Mouse (Mus musculus) embryonic stem cell, embryonic (primary cell): ENCODE results near the gene Agpat1.

Experiments
- CTCF ChIA-PET, 4 experiments: fragments of 300-600 bp in 2 of 4; fragments of 350-600 bp in 2 of 4; sonication (Branson Sonifier 250); formaldehyde crosslinking; loops; one replicate each; lab custom pipeline; 2022; ENCODE audit warnings: inconsistent platforms in 2 of 4; lab: Charles Lee
- POLR2A ChIA-PET, 4 experiments: fragments of 300-600 bp in 2 of 4; fragments of 350-600 bp in 2 of 4; sonication (Branson Sonifier 250); formaldehyde crosslinking; loops; one replicate each; lab custom pipeline; 2022; ENCODE audit warnings: antibody characterized with exemption in 4 of 4, inconsistent platforms in 1 of 4; lab: Charles Lee

Agpat1 gene

DNA sequence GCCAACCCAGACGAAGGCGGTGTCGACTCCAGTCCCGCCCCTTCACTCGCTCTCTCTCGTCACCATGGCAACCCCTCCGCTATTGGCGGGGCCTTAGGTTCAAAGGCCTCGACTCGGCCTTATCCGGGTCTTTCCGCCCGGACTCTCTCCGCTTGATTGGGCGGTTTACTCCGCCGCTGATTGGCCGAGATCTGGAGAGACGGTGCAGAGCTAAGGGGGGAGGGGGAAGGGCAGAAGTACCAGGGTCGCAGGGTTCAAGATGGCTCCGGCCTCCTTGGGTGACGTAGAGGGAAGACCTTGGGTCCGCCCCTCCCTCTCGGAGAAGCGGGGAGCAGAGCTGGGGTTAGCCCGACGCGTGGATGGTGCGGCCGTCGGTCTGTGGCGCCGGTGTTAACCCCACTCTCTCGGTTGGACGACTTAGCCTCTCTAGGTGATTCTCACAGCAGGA, at the start of gene Agpat1:
Gene Agpat1, plus strand, starts transcription at position 202 of the 448 bp plus-strand sequence.
- ChIA-PET POLR2A (interaction anchor here (0.5 to 9.3 kb wide), 63 partner anchors 8 to 1751 kb away, joined by 3 to 102 read pairs (median 6); partner anchors contain the start of genes Gpsm3 (in 4 of the 4), Pbx2 (in 4 of the 4), H2-DMa (in 3 of the 4) and Fkbpl (in 2 of the 4)), CTCF (interaction anchor here (0.5 to 1.6 kb wide), 19 partner anchors 10 to 698 kb away, joined by 3 to 16 read pairs (median 6); partner anchors contain the start of genes Fkbpl (in 1 of the 4), Gpsm3 (in 1 of the 4) and Pbx2 (in 1 of the 4))

DNA sequence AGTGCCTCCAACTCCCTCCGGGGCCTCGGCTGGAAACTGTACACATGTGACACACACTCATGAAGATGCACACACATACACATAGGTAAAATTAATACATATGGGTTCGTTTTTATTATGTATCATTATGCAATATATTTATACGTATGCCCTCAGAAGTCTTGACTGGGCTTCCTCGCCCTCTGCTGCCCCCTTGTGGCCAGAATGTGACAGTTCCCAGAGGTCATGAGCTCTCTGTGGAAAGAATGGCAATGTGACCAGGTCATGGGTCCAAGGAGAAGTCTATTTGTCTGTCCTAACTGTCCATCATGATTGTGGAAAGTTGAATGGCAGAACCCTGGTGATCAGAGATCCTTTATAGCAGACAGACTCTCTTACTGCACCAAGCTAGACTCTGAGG, 48.6 kb upstream of the Agpat1 start:
- ChIA-PET CTCF (interaction anchor here (0.5 to 2.9 kb wide), 70 partner anchors 8 to 626 kb away, joined by 3 to 21 read pairs (median 4); partner anchors contain the start of genes Notch4 (in 3 of the 4), BC051142 (in 2 of the 4), Pbx2 (in 2 of the 4) and Agpat1 (in 1 of the 4)), POLR2A (interaction anchor here in 3 of 4 experiments (0.6 to 1.9 kb wide), 12 partner anchors 9 to 613 kb away, joined by 3 to 7 read pairs (median 3); partner anchors contain the start of gene Notch4 (in 1 of the 3))

DNA sequence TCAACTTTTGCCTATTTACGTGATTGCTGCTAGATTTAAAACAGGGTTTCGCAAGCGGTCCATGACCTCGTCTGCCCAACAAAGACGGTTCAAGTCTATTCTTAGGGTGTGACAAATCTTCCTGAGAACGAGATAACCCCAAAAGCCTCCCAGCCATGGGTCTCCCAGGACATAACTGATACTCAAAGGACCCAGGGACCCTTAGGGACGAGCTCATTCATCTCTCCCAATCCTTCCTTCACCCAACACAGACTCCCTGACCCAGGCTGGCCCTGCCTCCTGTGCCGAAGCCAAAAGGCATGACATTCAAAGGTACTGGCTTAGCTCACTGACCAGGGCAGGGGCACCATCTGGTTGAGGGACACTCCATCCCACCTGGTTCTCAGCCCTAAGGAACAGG, 47.7 kb upstream of the Agpat1 start:
- ChIA-PET POLR2A (no interaction called here), CTCF (interaction anchor here (0.5 to 2.8 kb wide), 11 partner anchors 8 to 668 kb away, joined by 3 to 21 read pairs (median 5); partner anchors contain the start of genes BC051142 (in 1 of the 4) and Notch4 (in 1 of the 4))

DNA sequence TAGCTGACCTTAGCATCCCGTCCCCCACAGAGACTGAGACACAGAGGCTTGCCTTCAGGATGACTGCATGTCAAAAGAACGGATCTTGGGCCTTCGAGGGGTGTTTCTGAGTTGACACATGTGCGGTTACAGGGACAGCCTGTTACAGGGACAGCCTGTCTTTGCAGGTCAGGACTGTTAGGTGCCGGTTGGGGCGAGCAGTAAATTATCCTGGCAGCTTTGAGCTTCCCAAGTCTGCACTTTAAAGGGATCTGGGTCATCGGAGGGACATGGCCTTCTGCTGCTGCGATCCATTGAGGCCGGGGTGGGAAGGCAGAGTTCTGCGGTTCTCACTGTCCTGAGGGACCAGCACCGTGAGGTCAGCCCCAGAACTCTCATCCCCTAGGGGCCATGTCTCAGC, 46.7 kb upstream of the Agpat1 start:
- ChIA-PET CTCF (no interaction called here), POLR2A (interaction anchor here in 1 of 4 experiments (0.6 kb wide), 1 partner anchor 89 kb away, joined by 3 read pairs; the partner anchor contains the start of gene Atf6b)

DNA sequence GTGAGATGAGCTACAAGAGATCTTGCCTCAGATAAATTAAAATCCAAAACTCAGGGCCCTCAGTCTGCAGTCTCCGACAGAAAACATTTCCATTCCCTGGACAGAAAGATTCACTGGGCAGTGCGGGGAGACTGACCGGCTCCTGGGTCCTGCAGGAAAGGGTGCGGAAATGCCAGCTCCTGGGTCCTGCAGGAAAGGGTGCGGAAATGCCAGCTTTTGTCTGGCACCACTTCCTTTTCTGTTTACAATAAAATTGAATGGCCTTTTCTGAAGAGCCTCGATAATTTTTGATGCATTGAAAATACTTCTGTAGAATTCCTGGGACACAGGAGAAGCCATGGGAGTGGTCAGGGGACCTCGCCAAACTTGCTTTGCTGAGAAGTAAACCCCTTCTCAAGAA, 44.9 kb upstream of the Agpat1 start:
- POLR2A ChIA-PET = interaction anchor here in 1 of 4 experiments (0.6 to 1.0 kb wide), 2 partner anchors 10 to 291 kb away, joined by 3 to 6 read pairs; no protein-coding TSS in a partner anchor
- CTCF ChIA-PET = interaction anchor here (0.5 to 1.5 kb wide), 9 partner anchors 13 to 489 kb away, joined by 3 to 17 read pairs (median 3); partner anchors contain the start of genes Agpat1 (in 1 of the 4) and Rnf5 (in 1 of the 4)

DNA sequence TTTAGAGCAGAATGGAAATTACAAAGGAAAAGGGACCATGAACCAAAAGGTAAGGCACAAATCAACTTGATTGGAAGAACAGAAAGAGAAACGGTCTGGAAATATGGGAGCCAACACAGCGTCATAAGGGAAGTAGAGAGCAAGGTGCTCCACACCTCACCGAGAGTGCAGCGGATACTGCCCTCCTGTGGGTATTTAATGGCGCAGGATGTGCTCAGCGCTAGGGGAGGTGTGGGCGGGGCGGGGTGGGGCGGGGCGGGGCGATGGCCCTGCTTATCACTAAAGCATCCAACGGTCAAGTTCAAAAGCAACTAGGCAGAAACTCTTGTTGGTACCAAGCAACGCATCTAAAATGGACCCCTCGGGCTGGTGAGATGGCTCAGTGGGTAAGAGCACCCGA, 44.2 kb upstream of the Agpat1 start:
- ChIA-PET CTCF (interaction anchor here in 3 of 4 experiments (0.6 to 1.0 kb wide), 5 partner anchors 23 to 254 kb away, joined by 3 to 8 read pairs (median 3); partner anchors contain the start of gene H2-Eb1 (in 1 of the 3)), POLR2A (interaction anchor here in 1 of 4 experiments (0.6 kb wide), 1 partner anchor 135 kb away, joined by 4 read pairs; no protein-coding TSS in a partner anchor)

DNA sequence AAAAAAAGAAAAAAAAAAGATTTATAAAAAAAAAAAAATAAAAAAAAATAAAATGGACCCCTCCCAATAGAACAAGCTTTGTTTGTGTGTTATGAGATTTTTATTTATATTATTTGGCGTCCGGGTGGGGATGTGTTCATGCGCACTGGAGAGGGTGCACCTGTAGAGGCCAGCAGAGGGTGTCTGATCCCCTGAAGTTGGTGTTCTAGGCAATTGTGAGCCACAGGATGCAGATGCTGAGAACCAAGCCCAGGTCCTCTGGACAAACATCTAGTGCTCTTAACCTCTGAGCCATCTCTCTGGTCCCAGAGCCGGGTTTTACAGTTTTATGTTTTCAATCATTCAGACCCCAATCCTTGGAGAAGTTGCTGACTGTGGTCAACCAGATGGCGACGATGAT, 43.6 kb upstream of the Agpat1 start:
- CTCF ChIA-PET = interaction anchor here (0.6 to 0.9 kb wide), 6 partner anchors 121 to 681 kb away, joined by 3 to 9 read pairs (median 7); partner anchors contain the start of gene H2-Eb1 (in 1 of the 4)
- POLR2A ChIA-PET = interaction anchor here in 2 of 4 experiments (0.6 to 0.7 kb wide), 3 partner anchors 30 to 253 kb away, joined by 3 to 4 read pairs (median 4); partner anchors contain the start of gene Gpsm3 (in 1 of the 2)

DNA sequence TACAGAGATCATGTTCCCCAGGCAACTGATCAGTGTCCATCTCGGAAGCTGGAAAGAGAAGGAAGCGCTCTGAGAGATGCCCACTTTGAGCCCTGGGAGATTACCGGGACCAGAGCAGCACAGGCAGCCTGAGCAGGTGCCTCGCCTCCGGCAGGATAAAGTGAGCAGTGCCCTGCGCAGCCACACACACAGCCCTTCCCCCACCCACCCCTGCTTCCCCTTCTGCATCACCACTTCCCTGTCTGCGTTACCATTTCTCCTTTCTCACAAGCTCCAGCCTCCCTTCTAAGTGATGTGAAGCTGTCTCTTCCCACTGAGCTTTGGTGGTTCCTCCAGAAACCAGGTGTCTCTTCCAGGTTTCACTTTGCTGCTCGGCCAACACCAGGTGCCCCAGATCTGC, 42.9 kb upstream of the Agpat1 start:
- CTCF ChIA-PET = interaction anchor here in 2 of 4 experiments (0.6 to 0.7 kb wide), 7 partner anchors 25 to 680 kb away, joined by 3 to 17 read pairs (median 6); partner anchors contain the start of gene BC051142 (in 1 of the 2)
- POLR2A ChIA-PET = interaction anchor here in 2 of 4 experiments (0.6 to 0.7 kb wide), 7 partner anchors 11 to 371 kb away, joined by 3 to 4 read pairs (median 3); partner anchors contain the start of genes Gpsm3 (in 1 of the 2) and Ppt2 (in 1 of the 2)

DNA sequence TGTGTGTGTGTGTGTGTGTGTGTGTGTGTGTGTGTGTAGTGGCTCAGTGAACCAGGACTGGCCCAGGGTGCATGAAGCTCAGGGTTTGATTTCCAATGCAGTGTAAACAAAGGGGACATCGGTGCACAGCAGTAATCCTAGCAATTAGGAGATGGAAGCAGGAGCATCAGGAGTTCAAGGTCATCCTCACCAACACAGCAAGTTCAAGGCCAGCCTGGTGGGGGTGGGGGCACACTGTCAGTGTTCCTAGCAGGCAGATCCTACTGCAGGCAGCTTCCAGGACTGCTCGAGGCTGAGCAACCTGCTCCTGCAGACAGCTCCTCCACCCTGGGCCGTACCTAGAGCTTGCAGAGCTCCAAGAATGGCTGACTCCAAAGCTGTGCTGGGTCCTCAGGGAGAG, 41.5 kb upstream of the Agpat1 start:
- POLR2A ChIA-PET = interaction anchor here in 2 of 4 experiments (0.5 to 1.7 kb wide), 7 partner anchors 9 to 822 kb away, joined by 3 to 7 read pairs (median 4); partner anchors contain the start of gene Pbx2 (in 1 of the 2)
- CTCF ChIA-PET = interaction anchor here in 2 of 4 experiments (0.6 to 1.2 kb wide), 3 partner anchors 10 to 120 kb away, joined by 3 to 4 read pairs (median 3); no protein-coding TSS in a partner anchor

DNA sequence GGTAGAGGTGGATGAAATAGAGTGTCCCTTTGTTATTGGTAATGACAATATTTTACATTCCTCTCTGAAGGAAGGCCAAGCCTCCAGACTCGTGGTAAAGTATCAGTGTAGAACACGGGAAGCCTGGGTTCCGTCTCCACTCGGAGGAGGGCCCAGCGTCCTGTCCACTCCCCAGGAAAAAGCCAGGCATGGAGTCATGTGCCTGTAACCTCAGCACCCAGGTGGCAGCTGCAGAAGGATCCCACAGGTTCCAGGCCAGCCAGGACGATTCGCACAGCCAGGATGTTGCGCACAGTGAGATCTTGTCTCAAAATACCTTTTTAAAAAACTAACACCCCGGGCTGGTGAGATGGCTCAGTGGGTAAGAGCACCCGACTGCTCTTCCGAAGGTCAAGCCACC, 40.7 kb upstream of the Agpat1 start:
- POLR2A ChIA-PET = interaction anchor here in 3 of 4 experiments (0.7 to 2.4 kb wide), 9 partner anchors 9 to 442 kb away, joined by 3 to 8 read pairs (median 4); partner anchors contain the start of genes Gpsm3 (in 2 of the 3), Agpat1 (in 1 of the 3), Pbx2 (in 1 of the 3) and Rnf5 (in 1 of the 3)
- CTCF ChIA-PET = interaction anchor here in 3 of 4 experiments (0.7 to 3.4 kb wide), 10 partner anchors 8 to 242 kb away, joined by 3 to 21 read pairs (median 4); partner anchors contain the start of gene BC051142 (in 1 of the 3)

DNA sequence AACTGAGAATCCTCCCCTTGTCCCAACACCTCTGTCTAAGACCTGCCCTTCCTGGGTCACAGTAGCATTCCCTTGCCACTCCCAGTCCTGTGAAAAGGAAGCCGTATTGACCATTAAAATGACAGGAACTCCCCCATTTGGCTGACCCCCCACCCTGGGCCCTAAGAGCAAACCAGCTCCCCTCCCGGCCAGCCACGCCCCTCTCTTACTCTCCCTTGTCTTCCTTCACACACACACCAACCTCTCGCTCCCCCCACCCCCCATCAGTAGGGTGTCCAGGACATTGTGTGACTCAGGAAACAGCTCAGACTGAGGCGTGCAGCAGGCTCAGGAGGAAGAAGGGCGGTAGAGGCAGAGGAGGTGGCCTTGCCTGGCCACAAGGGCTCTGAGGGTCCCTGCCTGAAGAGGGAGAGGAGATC, 40.0 kb upstream of the Agpat1 start, which contains the start of gene Notch4:
Gene Notch4, plus strand, starts transcription at position 266 of the 419 bp plus-strand sequence.
- ChIA-PET POLR2A (interaction anchor here (0.5 to 2.4 kb wide), 18 partner anchors 8 to 533 kb away, joined by 3 to 10 read pairs (median 4); partner anchors contain the start of genes Gpsm3 (in 2 of the 4), Agpat1 (in 1 of the 4), Pbx2 (in 1 of the 4) and Rnf5 (in 1 of the 4)), CTCF (interaction anchor here (0.5 to 3.4 kb wide), 16 partner anchors 8 to 603 kb away, joined by 3 to 21 read pairs (median 4); partner anchors contain the start of genes BC051142 (in 1 of the 4) and H2-Aa (in 1 of the 4))

DNA sequence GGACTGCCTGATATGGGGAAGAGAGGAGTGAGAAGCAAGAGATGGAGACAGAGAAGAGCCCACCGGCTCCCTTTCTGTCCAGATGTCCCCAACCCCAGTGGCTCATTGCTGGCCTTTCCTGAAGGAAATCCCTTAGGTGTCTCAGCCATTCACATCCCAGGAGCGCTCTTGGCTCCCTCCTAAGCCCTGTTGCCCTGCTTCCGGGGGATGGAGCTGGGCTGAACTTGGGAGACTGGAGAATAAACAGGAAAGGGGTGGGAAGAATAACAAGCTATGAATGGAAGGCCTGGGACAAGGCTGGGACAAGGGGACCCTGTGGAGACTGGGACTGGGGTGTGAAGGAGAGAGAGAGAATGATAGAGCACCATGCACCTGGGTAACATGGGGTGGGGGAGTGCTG, 39.3 kb upstream of the Agpat1 start:
- ChIA-PET CTCF (interaction anchor here in 3 of 4 experiments (0.6 to 3.4 kb wide), 10 partner anchors 8 to 315 kb away, joined by 3 to 21 read pairs (median 4); partner anchors contain the start of gene BC051142 (in 1 of the 3)), POLR2A (interaction anchor here in 3 of 4 experiments (0.5 to 2.4 kb wide), 11 partner anchors 8 to 446 kb away, joined by 3 to 8 read pairs (median 3); partner anchors contain the start of genes Gpsm3 (in 1 of the 3), H2-DMa (in 1 of the 3) and Pbx2 (in 1 of the 3))

DNA sequence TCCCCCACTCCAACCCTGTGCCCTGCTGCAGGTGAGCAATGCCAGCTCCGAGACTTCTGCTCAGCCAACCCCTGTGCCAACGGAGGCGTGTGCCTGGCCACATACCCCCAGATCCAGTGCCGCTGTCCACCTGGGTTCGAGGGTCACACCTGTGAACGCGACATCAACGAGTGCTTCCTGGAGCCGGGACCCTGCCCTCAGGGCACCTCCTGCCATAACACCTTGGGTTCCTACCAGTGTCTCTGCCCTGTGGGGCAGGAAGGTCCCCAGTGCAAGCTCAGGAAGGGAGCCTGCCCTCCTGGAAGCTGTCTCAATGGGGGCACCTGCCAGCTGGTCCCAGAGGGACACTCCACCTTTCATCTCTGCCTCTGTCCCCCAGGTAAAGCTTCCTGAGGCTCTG, 36.8 kb upstream of the Agpat1 start:
- POLR2A ChIA-PET = interaction anchor here in 1 of 4 experiments (0.9 to 1.1 kb wide), 2 partner anchors 21 to 61 kb away, joined by 3 read pairs; partner anchors contain the start of gene Ppt2
- CTCF ChIA-PET = interaction anchor here in 1 of 4 experiments (0.6 kb wide), 2 partner anchors 52 to 492 kb away, joined by 3 to 4 read pairs; no protein-coding TSS in a partner anchor

DNA sequence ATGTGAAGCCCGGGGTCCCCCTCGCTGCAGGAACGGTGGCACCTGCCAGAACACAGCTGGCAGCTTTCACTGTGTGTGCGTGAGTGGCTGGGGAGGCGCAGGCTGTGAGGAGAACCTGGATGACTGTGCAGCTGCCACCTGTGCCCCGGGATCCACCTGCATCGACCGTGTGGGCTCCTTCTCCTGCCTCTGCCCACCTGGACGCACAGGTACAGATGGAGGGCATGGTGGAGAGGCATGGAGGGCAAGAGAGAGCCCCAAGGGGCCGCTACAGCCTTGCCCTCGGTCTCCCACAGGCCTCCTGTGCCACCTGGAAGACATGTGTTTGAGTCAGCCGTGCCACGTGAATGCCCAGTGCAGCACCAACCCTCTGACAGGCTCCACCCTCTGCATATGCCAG, 35.6 kb upstream of the Agpat1 start:
- ChIA-PET POLR2A (no interaction called here), CTCF (no interaction called here)

DNA sequence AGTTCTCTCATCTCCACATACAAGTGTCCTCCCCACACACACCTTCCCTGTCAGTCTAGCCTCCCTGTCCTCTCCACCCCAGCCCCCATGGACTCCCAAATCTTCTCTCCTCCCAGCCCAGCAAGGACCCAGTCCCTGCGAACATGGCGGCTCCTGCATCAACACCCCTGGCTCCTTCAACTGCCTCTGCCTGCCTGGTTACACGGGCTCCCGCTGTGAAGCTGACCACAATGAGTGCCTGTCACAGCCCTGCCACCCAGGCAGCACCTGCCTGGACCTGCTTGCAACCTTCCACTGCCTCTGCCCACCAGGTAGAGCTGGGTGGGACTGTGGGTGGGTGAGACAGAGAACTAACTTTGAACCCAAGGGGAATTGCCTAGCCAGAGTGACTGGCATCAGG, 34.1 kb upstream of the Agpat1 start:
- ChIA-PET CTCF (interaction anchor here in 3 of 4 experiments (0.6 to 1.3 kb wide), 5 partner anchors 14 to 673 kb away, joined by 3 to 6 read pairs (median 3); no protein-coding TSS in a partner anchor), POLR2A (no interaction called here)

DNA sequence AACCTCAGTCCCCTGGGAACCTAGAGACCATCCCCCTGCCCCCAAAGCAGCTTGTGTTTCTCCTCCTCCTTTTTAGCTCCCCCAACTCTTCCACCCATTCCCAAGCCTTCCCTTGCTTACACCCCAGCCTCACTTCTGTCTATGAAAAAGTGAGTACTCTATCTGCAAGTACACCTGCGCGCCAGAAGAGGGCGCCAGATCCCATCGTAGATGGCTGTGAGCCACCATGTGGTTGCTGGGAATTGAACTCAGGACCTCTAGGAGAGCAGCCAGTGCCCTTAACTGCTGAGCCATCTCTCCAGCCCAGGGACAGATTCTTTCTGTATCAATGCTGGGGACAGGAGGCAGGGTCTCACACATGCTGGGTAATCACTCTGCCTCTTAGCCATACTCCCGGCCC, 32.2 kb upstream of the Agpat1 start:
- CTCF ChIA-PET = interaction anchor here (0.5 to 2.2 kb wide), 35 partner anchors 8 to 702 kb away, joined by 3 to 30 read pairs (median 4); partner anchors contain the start of genes Agpat1 (in 2 of the 4), Atf6b (in 2 of the 4), Fkbpl (in 2 of the 4) and BC051142 (in 1 of the 4)
- POLR2A ChIA-PET = interaction anchor here in 3 of 4 experiments (0.5 to 1.2 kb wide), 16 partner anchors 8 to 456 kb away, joined by 3 to 9 read pairs (median 4); partner anchors contain the start of genes Atf6b (in 1 of the 3), Notch4 (in 1 of the 3) and Pbx2 (in 1 of the 3)

DNA sequence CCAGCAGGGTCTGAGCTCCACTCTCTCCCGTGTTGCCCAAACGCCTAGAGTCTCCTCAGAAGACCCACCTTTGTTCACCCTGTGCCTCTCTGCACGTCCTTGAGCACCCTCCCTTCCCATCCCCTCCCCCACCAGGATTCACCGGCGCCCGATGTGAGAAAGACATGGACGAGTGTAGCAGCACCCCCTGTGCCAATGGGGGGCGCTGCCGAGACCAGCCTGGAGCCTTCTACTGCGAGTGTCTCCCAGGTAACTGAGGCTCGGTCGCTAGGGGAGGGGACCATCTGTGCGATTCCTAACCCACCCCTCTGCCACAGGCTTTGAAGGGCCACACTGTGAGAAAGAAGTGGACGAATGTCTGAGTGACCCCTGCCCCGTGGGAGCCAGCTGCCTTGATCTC, 31.7 kb upstream of the Agpat1 start:
- ChIA-PET POLR2A (interaction anchor here in 3 of 4 experiments (0.5 to 1.2 kb wide), 15 partner anchors 8 to 456 kb away, joined by 3 to 9 read pairs (median 4); partner anchors contain the start of genes Atf6b (in 1 of the 3), Notch4 (in 1 of the 3) and Pbx2 (in 1 of the 3)), CTCF (interaction anchor here (0.5 to 2.2 kb wide), 37 partner anchors 8 to 702 kb away, joined by 3 to 30 read pairs (median 4); partner anchors contain the start of genes Atf6b (in 3 of the 4), Agpat1 (in 2 of the 4), Fkbpl (in 2 of the 4) and BC051142 (in 1 of the 4))
